Mouse (Mus musculus) adrenal gland, adult 2 months (tissue): ENCODE data around the gene Tnni1. TPM values are rescaled to one million over a fixed set of nuclear protein-coding genes. Genes with fewer than 3 reads are reported as not detected.

ENCODE experiments used
- DNase-seq: peaks from one replicate; pipeline ENCODE4 v3.0.0; 2021
- polyA plus RNA-seq: library from polyadenylated mRNA; depleted of rRNA; stranded (reverse); fragments of >200 nt; gene quantifications from 2 replicates; pipeline ENCODE4 v1.2.3, GENCODE M21; 2012; rRNA removed
- total RNA-seq, 2 experiments: library from RNA; stranded (reverse); gene quantifications; 2 replicates each; pipeline ENCODE4 v1.2.3; 2021

Tnni1 gene
- total and polyA plus RNA-seq, 3 experiments = 0.15 TPM; not detected in 2

- DNase-seq = peak; percentile 14
Measured at GRCm38 (mm10) chr1:135844481-135844880, 65.2 kb downstream of the Tnni1 start.

- DNase-seq = no peak
Measured at GRCm38 (mm10) chr1:135846632-135847031, 67.4 kb downstream of the Tnni1 start.

GRCm38 (mm10) chr1:135847139-135847562 is 67.9 kb downstream of the Tnni1 start:
- DNase-seq = peak; percentile 33

- no peak for DNase-seq
Measured at GRCm38 (mm10) chr1:135847611-135848351, 68.5 kb downstream of the Tnni1 start.

- peak; percentile 43 for DNase-seq
Measured at GRCm38 (mm10) chr1:135850722-135851512, 71.7 kb downstream of the Tnni1 start.

GRCm38 (mm10) chr1:135852044-135852756 is 73.0 kb downstream of the Tnni1 start:
- no peak for DNase-seq

- no peak for DNase-seq
Measured at GRCm38 (mm10) chr1:135853200-135853599, 74.0 kb downstream of the Tnni1 start.

- no peak for DNase-seq
Measured at GRCm38 (mm10) chr1:135854591-135855343, 75.5 kb downstream of the Tnni1 start.

GRCm38 (mm10) chr1:135855344-135855687 is 76.1 kb downstream of the Tnni1 start:
- DNase-seq = no peak

- DNase-seq = no peak
Measured at GRCm38 (mm10) chr1:135856070-135856469, 76.8 kb downstream of the Tnni1 start.

- DNase-seq = no peak
Measured at GRCm38 (mm10) chr1:135857137-135857775, 78.0 kb downstream of the Tnni1 start.

- no peak for DNase-seq
Measured at GRCm38 (mm10) chr1:135858533-135858932, 79.3 kb downstream of the Tnni1 start.

Other genes starting within 250 kb of the Tnni1 start
- 10 to 100 TPM; 13.0 to 17.2 TPM for gene Nav1, start 172.1 kb upstream of the Tnni1 start, total RNA-seq
- gene Nav1, start 172.1 kb upstream of the Tnni1 start, polyA plus RNA-seq = 6.1 and 7.2 TPM in 2 replicates
- gene Csrp1, start 59.4 kb upstream of the Tnni1 start, total RNA-seq = 100 to 1,000 TPM in 1 of 2 experiments, 10 to 100 TPM in 1; 68.0 to 133 TPM
- gene Csrp1, start 59.4 kb upstream of the Tnni1 start, polyA plus RNA-seq = 65.7 and 70.2 TPM in 2 replicates
- gene Phlda3, start 13.3 kb upstream of the Tnni1 start, total RNA-seq = 10 to 100 TPM; 35.1 to 83.1 TPM
- gene Phlda3, start 13.3 kb upstream of the Tnni1 start, polyA plus RNA-seq = 119 and 180 TPM in 2 replicates
- under 1 TPM; 0.14 to 0.17 TPM for gene Lad1, start 39.2 kb downstream of the Tnni1 start, total RNA-seq
- 0.38 and 0.40 TPM in 2 replicates for gene Lad1, start 39.2 kb downstream of the Tnni1 start, polyA plus RNA-seq
- 1 to 10 TPM; 3.1 to 5.7 TPM for gene Tnnt2, start 56.9 kb downstream of the Tnni1 start, total RNA-seq
- 0.66 and 1.00 TPM in 2 replicates for gene Tnnt2, start 56.9 kb downstream of the Tnni1 start, polyA plus RNA-seq
- gene Pkp1, start 139.8 kb downstream of the Tnni1 start, total RNA-seq = not detected
- gene Pkp1, start 139.8 kb downstream of the Tnni1 start, polyA plus RNA-seq = 0.03 TPM in 1 of 2 replicates, not detected in the other
- under 1 TPM in 1 of 2 experiments, not detected in 1; 0.17 TPM for gene Igfn1, start 226.9 kb downstream of the Tnni1 start, total RNA-seq
- gene Igfn1, start 226.9 kb downstream of the Tnni1 start, polyA plus RNA-seq = 0.16 and 0.17 TPM in 2 replicates
- gene Tmem9, start 228.7 kb downstream of the Tnni1 start, total RNA-seq = 10 to 100 TPM; 39.5 to 46.4 TPM
- gene Tmem9, start 228.7 kb downstream of the Tnni1 start, polyA plus RNA-seq = 102 and 112 TPM in 2 replicates